ENCODE assay signal across 1 mouse cellular context in the genomic region with DNA sequence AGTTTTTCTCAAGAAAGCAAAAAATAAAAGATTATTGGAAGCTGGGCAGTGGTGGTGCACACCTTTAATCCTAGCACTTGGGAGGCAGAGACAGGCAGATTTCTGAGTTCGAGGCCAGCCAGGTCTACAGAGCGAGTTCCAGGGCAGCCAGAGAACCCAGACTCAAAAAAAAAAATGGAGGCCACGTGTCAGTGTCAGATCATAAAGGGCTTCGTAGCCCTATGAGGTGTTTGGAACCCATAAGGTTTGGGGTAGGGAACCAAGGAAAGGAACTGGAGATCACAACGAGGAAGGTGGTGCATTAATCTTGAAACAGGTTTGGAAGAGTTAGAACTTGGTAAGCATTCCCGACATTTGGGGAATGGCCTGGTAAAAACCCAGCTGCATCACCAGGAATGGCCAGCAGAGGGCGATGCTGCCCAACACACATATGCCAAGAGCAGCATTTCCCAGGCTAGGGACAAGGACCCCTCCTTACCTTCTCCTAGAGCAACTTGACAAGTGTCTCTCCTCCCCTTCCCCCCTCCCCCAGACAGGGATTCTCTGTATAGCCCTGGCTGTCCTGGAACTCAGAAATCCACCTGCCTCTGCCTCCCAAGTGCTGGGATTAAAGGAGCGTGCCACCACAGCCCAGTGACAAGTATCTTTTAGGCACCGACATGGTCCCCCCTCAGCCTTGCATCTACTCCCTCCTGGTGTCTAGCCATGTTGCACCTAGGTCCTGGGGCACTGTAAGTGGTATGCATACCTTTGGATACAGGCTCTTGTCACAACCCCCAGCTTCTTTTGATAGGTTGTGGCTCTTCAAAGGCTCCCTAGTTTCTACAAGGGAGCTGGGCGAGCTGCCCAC.
TF ChIP-seq lines count a peak whose summit lies in the region.

No protein-coding gene starts in this region.

TF ChIP-seq in C2C12, 6 proteins besides CTCF, POLR2A, EP300 and RAD21:
- TF ChIP-seq FOSL1 (IDR thresholded peaks at IDR 0.05; ENCODE audit: insufficient read depth, low read length, poor library complexity, severe bottlenecking) = no peak
- TF ChIP-seq MYOG (IDR thresholded peaks at IDR 0.05; ENCODE audit: control insufficient read depth, extremely low read depth, insufficient read length) = no peak
- no peak for TF ChIP-seq CEBPB (IDR thresholded peaks at IDR 0.05; ENCODE audit: low read depth)
